Mouse (Mus musculus) heart, adult 18-20 months (tissue): ENCODE data around the gene Olfr457. TPM values are rescaled to one million over a fixed set of nuclear protein-coding genes. Genes with fewer than 3 reads are reported as not detected.

Experiments
- total RNA-seq, 2 experiments: library from RNA; stranded (reverse); gene quantifications; 2 replicates each; pipeline ENCODE4 v1.2.3; 2021

The Olfr457 gene
- total RNA-seq, 2 experiments from 2014 or later, result not detected

Other genes starting within 250 kb of the Olfr457 start
- 100 to 1,000 TPM; 151 to 158 TPM for gene Gstk1, start 230.4 kb downstream of the Olfr457 start, total RNA-seq
- under 1 TPM in 1 of 2 experiments, not detected in 1; 0.33 TPM for gene Tmem139, start 214.4 kb downstream of the Olfr457 start, total RNA-seq
- gene Casp2, start 211.3 kb downstream of the Olfr457 start, total RNA-seq, result 10 to 100 TPM; 11.0 to 13.7 TPM
- 1 to 10 TPM; 3.7 to 4.7 TPM for gene Clcn1, start 189.7 kb downstream of the Olfr457 start, total RNA-seq
- under 1 TPM; 0.35 to 0.44 TPM for gene Fam131b, start 151.7 kb downstream of the Olfr457 start, total RNA-seq
- 10 to 100 TPM; 50.2 to 51.8 TPM for gene Zyx, start 126.7 kb downstream of the Olfr457 start, total RNA-seq
- under 1 TPM; 0.20 to 0.26 TPM for gene Epha1, start 103.1 kb downstream of the Olfr457 start, total RNA-seq
- gene Tas2r143, start 76.1 kb downstream of the Olfr457 start, total RNA-seq, result not detected
- not detected for gene Tas2r135, start 70.9 kb downstream of the Olfr457 start, total RNA-seq
- gene Tas2r126, start 41.8 kb downstream of the Olfr457 start, total RNA-seq, result not detected
- gene Olfr458, start 11.1 kb downstream of the Olfr457 start, total RNA-seq, result not detected
- not detected for gene Olfr456, start 10.9 kb upstream of the Olfr457 start, total RNA-seq
- not detected for gene Olfr455, start 71.3 kb upstream of the Olfr457 start, total RNA-seq
- gene Tcaf3, start 121.4 kb upstream of the Olfr457 start, total RNA-seq, result not detected
- 1 to 10 TPM; 2.8 to 5.0 TPM for gene Tcaf2, start 168.9 kb upstream of the Olfr457 start, total RNA-seq
- gene Tcaf1, start 233.8 kb upstream of the Olfr457 start, total RNA-seq, result 1 to 10 TPM; 7.4 to 8.1 TPM